Mouse (Mus musculus) left cerebral cortex, postnatal 10 days (tissue): ENCODE measurements around the gene Kif1b. TPM values are rescaled to one million over a fixed set of nuclear protein-coding genes. Genes with fewer than 3 reads are reported as not detected.
A peak's percentile ranks its signal among the peaks of the same experiment; 100 is the strongest.

Experiments
- DNase-seq, 2 experiments: peaks; one replicate each; pipeline ENCODE4 v3.0.0; 2021 to 2022; ENCODE audit warnings: low spot score in 2 of 2, mixed read lengths in 1 of 2; ENCODE audit errors: extremely low spot score in 1 of 2
- intact Hi-C: fragments of 180-260 bp; cut with DNase I; formaldehyde crosslinking; loops from one replicate; pipeline ENCODE4 v1.15.1; 2025
- total RNA-seq, 2 experiments: library from RNA; stranded (reverse); gene quantifications; 2 replicates each; pipeline ENCODE4 v1.2.3; 2021

Kif1b gene
- total RNA-seq, 2 experiments from 2014 or later: 427 to 448 TPM

- DNase-seq: no peak
- intact Hi-C loops: no loop called here
These were observed 14.8 kb upstream of the Kif1b start for GRCm38 (mm10) chr4:149322286-149322685.

GRCm38 (mm10) chr4:149319088-149319487 lies 11.6 kb upstream of the Kif1b start:
- peak; percentile 31 to 45 for DNase-seq
- intact Hi-C loops: no loop called here

GRCm38 (mm10) chr4:149317387-149317786 lies 9.9 kb upstream of the Kif1b start:
- intact Hi-C loops: no loop called here
- DNase-seq: peak in 1 of 2 experiments; percentile 17

- intact Hi-C loops: no loop called here
- DNase-seq: peak in 1 of 2 experiments; percentile 5
These were observed 6.9 kb upstream of the Kif1b start for GRCm38 (mm10) chr4:149314275-149314837.

- intact Hi-C loops: no loop called here
- DNase-seq: peak in 1 of 2 experiments; percentile 13
These were observed 6.2 kb upstream of the Kif1b start for GRCm38 (mm10) chr4:149313558-149314253.

GRCm38 (mm10) chr4:149311996-149312395 lies 4.5 kb upstream of the Kif1b start:
- DNase-seq: no peak
- intact Hi-C loops: no loop called here

- intact Hi-C loops: loop anchor here (5.0 kb wide), 1 partner anchor 36 kb away; no protein-coding TSS in a partner anchor
- DNase-seq: no peak
These were observed 963 bp upstream of the Kif1b start for GRCm38 (mm10) chr4:149308491-149308820.

GRCm38 (mm10) chr4:149306712-149307595 lies 539 bp downstream of the Kif1b start:
- DNase-seq: peak; percentile 70 to 86
- intact Hi-C loops: loop anchor here (5.0 kb wide), 1 partner anchor 35 kb away; no protein-coding TSS in a partner anchor

GRCm38 (mm10) chr4:149305761-149306711 lies 1.5 kb downstream of the Kif1b start:
- no peak for DNase-seq
- intact Hi-C loops: loop anchor here (5.0 kb wide), 1 partner anchor 34 kb away; no protein-coding TSS in a partner anchor

- DNase-seq: no peak
- intact Hi-C loops: no loop called here
These were observed 3.0 kb downstream of the Kif1b start for GRCm38 (mm10) chr4:149304466-149304865.

GRCm38 (mm10) chr4:149303502-149303901 lies 4.0 kb downstream of the Kif1b start:
- no peak for DNase-seq
- intact Hi-C loops: no loop called here

GRCm38 (mm10) chr4:149302751-149303150 lies 4.7 kb downstream of the Kif1b start:
- DNase-seq: no peak
- intact Hi-C loops: no loop called here

- DNase-seq: no peak
- intact Hi-C loops: no loop called here
These were observed 5.4 kb downstream of the Kif1b start for GRCm38 (mm10) chr4:149302136-149302535.

- intact Hi-C loops: no loop called here
- DNase-seq: no peak
These were observed 11.0 kb downstream of the Kif1b start for GRCm38 (mm10) chr4:149296501-149296900.

GRCm38 (mm10) chr4:149292984-149293383 lies 14.5 kb downstream of the Kif1b start:
- intact Hi-C loops: no loop called here
- no peak for DNase-seq

GRCm38 (mm10) chr4:149291061-149291460 lies 16.4 kb downstream of the Kif1b start:
- intact Hi-C loops: no loop called here
- DNase-seq: no peak

- intact Hi-C loops: no loop called here
- no peak for DNase-seq
These were observed 17.2 kb downstream of the Kif1b start for GRCm38 (mm10) chr4:149290157-149290750.
